ENCODE assay signal across 9 mouse cellular contexts in the genomic region with DNA sequence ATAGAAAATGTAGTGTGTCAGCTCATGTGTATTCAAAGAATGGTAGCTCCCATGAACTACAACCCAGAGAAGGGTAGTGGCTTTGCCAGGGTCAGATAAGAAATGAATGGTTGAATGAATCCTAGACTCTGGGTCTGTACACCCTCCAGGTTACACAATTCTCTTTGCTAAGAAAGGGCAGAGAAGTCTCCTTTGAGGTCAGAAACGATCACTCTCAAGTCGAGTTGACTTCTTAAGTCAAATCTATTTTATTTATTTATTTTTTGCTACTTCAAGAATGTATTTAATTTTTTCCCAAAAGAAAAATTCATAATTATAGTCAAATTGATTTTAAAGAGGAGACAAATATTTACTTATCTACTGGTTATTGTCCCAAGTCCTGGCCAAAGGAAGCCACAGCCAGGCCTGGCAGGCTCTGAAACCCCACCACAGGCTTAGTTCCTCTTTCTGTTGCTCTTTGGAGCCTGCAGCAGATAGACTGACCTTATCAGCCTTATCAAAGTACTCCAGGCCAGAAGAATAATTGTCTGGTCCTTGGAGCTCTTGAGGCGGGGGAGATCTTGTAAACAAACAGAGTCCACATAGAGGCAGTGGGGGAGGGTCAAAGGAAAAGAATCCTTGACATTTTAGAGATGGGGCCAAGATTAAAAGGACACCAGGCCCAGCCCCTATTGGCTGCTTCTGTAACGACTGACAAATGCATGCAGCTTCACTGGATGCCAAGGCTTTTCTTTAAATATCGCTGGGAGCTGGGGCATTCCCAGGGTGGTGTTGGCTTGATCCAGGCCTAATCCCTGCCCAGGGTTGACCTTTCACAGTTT.
DNase-seq lines count a peak whose midpoint lies in the region; ATAC-seq and TF ChIP-seq lines count a peak whose summit lies in the region.
"Had no signal": no experiment of that assay in that cellular context is flagged by ENCODE, and none has a peak within 500 bp of the region (broad histone marks: within the 10 kb centered on the region; RNA-seq: fewer than 3 reads in every experiment).

No protein-coding gene starts in this region.

- TF ChIP-seq CTCF in lung, adult 2 months (IDR thresholded peaks at IDR 0.05; ENCODE audit: insufficient read depth, low read length), result no peak
- no peak for TF ChIP-seq CTCF in layer of hippocampus, adult 2 months (conservative IDR thresholded peaks at IDR 0.05)

- H3K4me1 ChIP-seq in lung, adult 2 months (ENCODE audit: control insufficient read depth, insufficient read depth, low read length), result peaks cover 44% of the 10 kb centered on the region
- peaks cover 74% of the 10 kb centered on the region for H3K4me1 ChIP-seq in liver, embryonic 15.5 days (replicated peaks)
- H3K4me1 ChIP-seq in stomach, embryonic 16.5 days (ENCODE audit: control insufficient read depth, insufficient read depth, low read length), result peaks cover 20% of the 10 kb centered on the region
- H3K4me1 ChIP-seq in forebrain, embryonic 11.5 days (replicated peaks; ENCODE audit: control insufficient read depth, insufficient read depth, low read length), result peaks cover 6% of the 10 kb centered on the region

- WGBS in lung, adult 2 months, result 13% methylated on average over 5 of the region's 5 CpGs
- WGBS in liver, embryonic 15.5 days (ENCODE audit: insufficient replicate concordance), result 11% methylated on average over 5 of the region's 5 CpGs
- WGBS in stomach, embryonic 16.5 days, result 33% methylated on average over 5 of the region's 5 CpGs
- 52% methylated on average over 5 of the region's 5 CpGs for WGBS in forebrain, embryonic 11.5 days

- H3K9me3 ChIP-seq in liver, embryonic 15.5 days (replicated peaks), result no peaks in the 10 kb centered on the region
- H3K9me3 ChIP-seq in stomach, embryonic 16.5 days (replicated peaks; ENCODE audit: control insufficient read depth, low read length), result no peaks in the 10 kb centered on the region
- no peaks in the 10 kb centered on the region for H3K9me3 ChIP-seq in forebrain, embryonic 11.5 days (ENCODE audit: control insufficient read depth, low read length)
- H3K9me3 ChIP-seq: embryonic facial prominence, embryonic 15.5 days had no signal

- H3K4me3 ChIP-seq in lung, adult 2 months (replicated peaks; ENCODE audit: extremely low read depth, low read depth, low read length), result no peak overlapping the region
- H3K4me3 ChIP-seq in liver, embryonic 15.5 days (replicated peaks), result no peak overlapping the region
- H3K4me3 ChIP-seq in stomach, embryonic 16.5 days (replicated peaks; ENCODE audit: low read length), result no peak overlapping the region
- H3K4me3 ChIP-seq in forebrain, embryonic 11.5 days (ENCODE audit: low read depth, low read length), result no peak overlapping the region
- H3K4me3 ChIP-seq in layer of hippocampus, adult 2 months, result no peak overlapping the region
- H3K4me3 ChIP-seq: embryonic facial prominence, embryonic 15.5 days had no signal

- peak; percentile 69 to 79 for DNase-seq in lung, adult 18-20 months
- DNase-seq in lung, adult 2 months, result no peak
- DNase-seq in gastrocnemius, postnatal 25 days, result peak; percentile 79
- DNase-seq in forebrain, embryonic 11.5 days (ENCODE audit: low spot score), result no peak
- DNase-seq in layer of hippocampus, adult 2 months (ENCODE audit: low spot score in 2 of 2), result no peak
- DNase-seq in left cerebral cortex, postnatal 4 days, result no peak

- intact Hi-C loops in left cerebral cortex, postnatal 4 days (cut with DNase I), result no loop called here

- H3K36me3 ChIP-seq in liver, embryonic 15.5 days (replicated peaks), result no peaks in the 10 kb centered on the region
- H3K36me3 ChIP-seq in stomach, embryonic 16.5 days (ENCODE audit: control insufficient read depth, insufficient read depth, low read length), result no peaks in the 10 kb centered on the region
- no peaks in the 10 kb centered on the region for H3K36me3 ChIP-seq in forebrain, embryonic 11.5 days (ENCODE audit: control insufficient read depth, insufficient read depth, low read length)
- H3K36me3 ChIP-seq: embryonic facial prominence, embryonic 15.5 days had no signal

- peak; percentile 4; the same call in 1 of the 2 replicates for ATAC-seq in liver, embryonic 15.5 days (ENCODE audit: insufficient read depth)
- no peak for ATAC-seq in stomach, embryonic 16.5 days (ENCODE audit: insufficient read depth, low FRiP score)
- ATAC-seq in forebrain, embryonic 11.5 days (replicated peaks; ENCODE audit: low FRiP score), result no peak

- peak overlapping the region; percentile 63 for H3K27ac ChIP-seq in liver, embryonic 15.5 days (replicated peaks)
- 0 out of 2 replicates have a peak overlapping the region, but pooled peaks have one; percentile 21 for H3K27ac ChIP-seq in stomach, embryonic 16.5 days (ENCODE audit: low read length)
- H3K27ac ChIP-seq in forebrain, embryonic 11.5 days (ENCODE audit: low read depth, low read length), result no peak overlapping the region
- H3K27ac ChIP-seq in layer of hippocampus, adult 2 months, result no peak overlapping the region
- H3K27ac ChIP-seq: embryonic facial prominence, embryonic 15.5 days had no signal

- peak overlapping the region; percentile 36 for H3K4me2 ChIP-seq in liver, embryonic 15.5 days
- H3K4me2 ChIP-seq in stomach, embryonic 16.5 days (ENCODE audit: low read depth, low read length), result no peak overlapping the region
- no peak overlapping the region for H3K4me2 ChIP-seq in forebrain, embryonic 11.5 days (ENCODE audit: low read depth, low read length, severe bottlenecking)
- H3K4me2 ChIP-seq: embryonic facial prominence, embryonic 15.5 days had no signal

- no peak for TF ChIP-seq POLR2A in lung, adult 2 months (IDR thresholded peaks at IDR 0.05; ENCODE audit: borderline replicate concordance, extremely low read depth, low read depth, low read length)

- no peaks in the 10 kb centered on the region for H3K27me3 ChIP-seq in liver, embryonic 15.5 days
- no peaks in the 10 kb centered on the region for H3K27me3 ChIP-seq in stomach, embryonic 16.5 days (ENCODE audit: control insufficient read depth, insufficient read depth, low read length)
- no peaks in the 10 kb centered on the region for H3K27me3 ChIP-seq in forebrain, embryonic 11.5 days (ENCODE audit: control insufficient read depth, insufficient read depth, low read length)
- H3K27me3 ChIP-seq: embryonic facial prominence, embryonic 15.5 days had no signal

- peak overlapping the region; percentile 14; the same call in 1 of the 2 replicates for H3K9ac ChIP-seq in liver, embryonic 15.5 days
- no peak overlapping the region for H3K9ac ChIP-seq in stomach, embryonic 16.5 days (ENCODE audit: low read length)
- no peak overlapping the region for H3K9ac ChIP-seq in forebrain, embryonic 11.5 days (ENCODE audit: low read length)
- H3K9ac ChIP-seq: embryonic facial prominence, embryonic 15.5 days had no signal

Comparison
In these comparisons a context has a peak if more than half of its experiments do, and no peak if none do; other contexts are left out.
1. DNase-seq: peak in lung, adult 18-20 months (2 of 2) and gastrocnemius, postnatal 25 days (single experiment); none in lung, adult 2 months (single experiment), forebrain, embryonic 11.5 days (single experiment), layer of hippocampus, adult 2 months (0 of 2) and left cerebral cortex, postnatal 4 days (single experiment).
2. H3K27ac ChIP-seq: peak in liver, embryonic 15.5 days (single experiment) and stomach, embryonic 16.5 days (single experiment); none in forebrain, embryonic 11.5 days (single experiment) and layer of hippocampus, adult 2 months (single experiment).